Mouse (Mus musculus): ENCODE measurements around the gene Bhlhe23. TPM values are rescaled to one million over a fixed set of nuclear protein-coding genes. Genes with fewer than 3 reads are reported as not detected.
A peak's percentile ranks its signal among the peaks of the same experiment; 100 is the strongest.

Bhlhe23 gene
- total RNA-seq, 1 experiment: 0.18 TPM

DNA sequence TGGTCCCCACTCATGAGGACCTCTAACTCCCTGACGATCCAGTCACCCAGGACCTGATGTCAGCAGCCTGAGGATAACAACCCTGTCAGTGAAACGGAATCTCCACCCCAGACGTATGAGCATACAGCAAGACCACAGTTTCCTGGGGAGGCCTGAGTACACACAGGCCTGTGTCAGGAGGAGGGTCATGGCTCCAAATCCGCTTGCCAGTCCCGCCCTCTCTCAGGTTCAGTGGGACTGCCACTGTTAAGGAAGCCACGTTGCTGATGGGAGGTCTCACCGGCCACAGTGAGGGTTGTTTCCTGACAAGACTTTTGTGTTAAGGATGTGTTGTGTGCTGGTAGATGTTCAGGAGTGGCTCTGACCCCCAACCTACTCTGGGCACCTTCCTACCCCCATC lies 35.3 kb downstream of the Bhlhe23 start:
- TF ChIP-seq ZC3H11A (IDR thresholded peaks at IDR 0.05; ENCODE audit: borderline replicate concordance, low read depth, low read length) (no peak), HCFC1 (IDR thresholded peaks at IDR 0.05; ENCODE audit: borderline replicate concordance, insufficient read depth, low read length) (no peak), CHD2 (IDR thresholded peaks at IDR 0.05; ENCODE audit: low read depth, low read length) (no peak), MAFK (IDR thresholded peaks at IDR 0.05; ENCODE audit: insufficient read depth, low read depth, low read length) (no peak), ZNF384 (IDR thresholded peaks at IDR 0.05; ENCODE audit: low read depth, low read length) (no peak)
- no peak overlapping the region for H3K4me3 ChIP-seq (ENCODE audit: insufficient read depth in 1 of 2, low read depth in 1 of 2, low read length in 2 of 2, poor library complexity in 1 of 2, severe bottlenecking in 1 of 2)
- H3K36me3 ChIP-seq (ENCODE audit: control insufficient read depth, insufficient read depth, low read length, poor library complexity, severe bottlenecking): peaks cover 14% of the 10 kb centered on the region; the same call in 1 of the 2 replicates
- peak overlapping the region; percentile 95; the same call in 1 of the 2 replicates for H3K27ac ChIP-seq (ENCODE audit: insufficient read depth, low read depth, low read length, poor library complexity, severe bottlenecking)
- H3K9ac ChIP-seq (ENCODE audit: insufficient read depth, low read depth, low read length, poor library complexity, severe bottlenecking): no peak overlapping the region
- DNase-seq (ENCODE audit: low read depth, low spot score): no peak
- H3K9me3 ChIP-seq (ENCODE audit: control insufficient read depth, insufficient read depth, low read depth, low read length): no peaks in the 10 kb centered on the region
- in situ Hi-C loops (cut with MboI; ENCODE audit: low sequenced_read_pairs in 2 of 2, unreplicated experiment in 2 of 2): no loop called here
- peaks cover 8 to 33% of the 10 kb centered on the region in 2 experiments; a peak in 3 of 4 replicates for H3K4me1 ChIP-seq (ENCODE audit: control insufficient read depth in 2 of 2, insufficient read depth in 2 of 2, low read length in 2 of 2, poor library complexity in 1 of 2)

DNA sequence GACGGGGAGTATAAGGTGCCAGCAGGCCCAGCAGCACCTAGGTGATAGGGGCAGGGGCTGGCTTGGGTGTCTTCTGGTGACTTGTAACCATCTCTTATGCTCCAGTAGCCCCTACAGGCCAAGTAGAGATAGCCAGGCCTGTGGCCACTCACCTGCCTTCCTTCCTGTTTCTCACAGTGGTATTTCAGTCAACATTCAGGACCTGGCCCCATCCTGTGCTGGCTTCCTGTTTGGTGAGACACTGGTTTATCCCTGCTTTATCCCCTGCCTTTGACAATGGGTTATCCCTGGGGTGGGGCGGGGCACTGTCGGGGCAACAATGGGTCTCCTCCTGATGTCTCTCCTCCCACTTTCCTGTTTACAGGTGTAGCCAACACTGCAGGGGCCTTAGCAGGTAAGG lies 36.4 kb downstream of the Bhlhe23 start:
- H3K9ac ChIP-seq (ENCODE audit: insufficient read depth, low read depth, low read length, poor library complexity, severe bottlenecking): peak overlapping the region; percentile 9; the same call in 1 of the 2 replicates
- no peaks in the 10 kb centered on the region for H3K9me3 ChIP-seq (ENCODE audit: control insufficient read depth, insufficient read depth, low read depth, low read length)
- peak overlapping the region in 1 of 2 experiments; percentile 29; a peak in 1 of 4 replicates for H3K4me3 ChIP-seq (ENCODE audit: insufficient read depth in 1 of 2, low read depth in 1 of 2, low read length in 2 of 2, poor library complexity in 1 of 2, severe bottlenecking in 1 of 2)
- H3K27ac ChIP-seq (ENCODE audit: insufficient read depth, low read depth, low read length, poor library complexity, severe bottlenecking): peak overlapping the region; percentile 95
- peaks cover 20% of the 10 kb centered on the region; the same call in 1 of the 2 replicates for H3K36me3 ChIP-seq (ENCODE audit: control insufficient read depth, insufficient read depth, low read length, poor library complexity, severe bottlenecking)
- peaks cover 8 to 36% of the 10 kb centered on the region in 2 experiments; a peak in 3 of 4 replicates for H3K4me1 ChIP-seq (ENCODE audit: control insufficient read depth in 2 of 2, insufficient read depth in 2 of 2, low read length in 2 of 2, poor library complexity in 1 of 2)
- in situ Hi-C loops (cut with MboI; ENCODE audit: low sequenced_read_pairs in 2 of 2, unreplicated experiment in 2 of 2): no loop called here
- peak; percentile 85 for DNase-seq (ENCODE audit: low read depth, low spot score)
- TF ChIP-seq CHD2 (IDR thresholded peaks at IDR 0.05; ENCODE audit: low read depth, low read length) (no peak), MAFK (IDR thresholded peaks at IDR 0.05; ENCODE audit: insufficient read depth, low read depth, low read length) (no peak), HCFC1 (IDR thresholded peaks at IDR 0.05; ENCODE audit: borderline replicate concordance, insufficient read depth, low read length) (no peak), ZC3H11A (IDR thresholded peaks at IDR 0.05; ENCODE audit: borderline replicate concordance, low read depth, low read length) (no peak), ZNF384 (IDR thresholded peaks at IDR 0.05; ENCODE audit: low read depth, low read length) (no peak)

DNA sequence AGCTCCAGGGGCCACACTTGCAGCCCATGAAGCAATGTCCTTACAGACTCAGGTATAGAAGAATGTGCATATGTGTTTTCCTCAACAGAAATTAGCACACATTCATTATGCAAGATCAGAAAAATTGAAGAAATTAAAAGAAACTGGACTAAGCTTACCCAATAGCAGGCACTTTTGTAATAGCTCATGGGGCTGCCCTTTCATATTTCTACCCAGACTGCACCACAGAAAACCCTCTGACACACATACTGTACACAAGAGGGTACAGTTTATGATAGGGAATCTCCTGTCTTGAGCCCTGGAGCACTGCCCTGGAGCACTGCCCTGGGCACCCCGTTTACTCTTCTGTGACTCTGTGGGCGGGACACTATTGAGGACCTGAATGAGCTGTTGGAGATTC lies 38.7 kb downstream of the Bhlhe23 start:
- Histone ChIP-seq H3K4me1 (ENCODE audit: control insufficient read depth in 2 of 2, insufficient read depth in 2 of 2, low read length in 2 of 2, poor library complexity in 1 of 2) (peaks cover 8 to 42% of the 10 kb centered on the region in 2 experiments; a peak in 3 of 4 replicates), H3K27ac (ENCODE audit: insufficient read depth, low read depth, low read length, poor library complexity, severe bottlenecking) (no peak overlapping the region), H3K36me3 (ENCODE audit: control insufficient read depth, insufficient read depth, low read length, poor library complexity, severe bottlenecking) (peaks cover 31% of the 10 kb centered on the region; the same call in 1 of the 2 replicates), H3K9me3 (ENCODE audit: control insufficient read depth, insufficient read depth, low read depth, low read length) (no peaks in the 10 kb centered on the region), H3K9ac (ENCODE audit: insufficient read depth, low read depth, low read length, poor library complexity, severe bottlenecking) (no peak overlapping the region), H3K4me3 (ENCODE audit: insufficient read depth in 1 of 2, low read depth in 1 of 2, low read length in 2 of 2, poor library complexity in 1 of 2, severe bottlenecking in 1 of 2) (no peak overlapping the region)
- in situ Hi-C loops (cut with MboI; ENCODE audit: low sequenced_read_pairs in 2 of 2, unreplicated experiment in 2 of 2): no loop called here
- no peak for DNase-seq (ENCODE audit: low read depth, low spot score)
- TF ChIP-seq ZNF384 (IDR thresholded peaks at IDR 0.05; ENCODE audit: low read depth, low read length) (no peak), ZC3H11A (IDR thresholded peaks at IDR 0.05; ENCODE audit: borderline replicate concordance, low read depth, low read length) (no peak), HCFC1 (IDR thresholded peaks at IDR 0.05; ENCODE audit: borderline replicate concordance, insufficient read depth, low read length) (no peak), MAFK (IDR thresholded peaks at IDR 0.05; ENCODE audit: insufficient read depth, low read depth, low read length) (no peak), CHD2 (IDR thresholded peaks at IDR 0.05; ENCODE audit: low read depth, low read length) (no peak)

DNA sequence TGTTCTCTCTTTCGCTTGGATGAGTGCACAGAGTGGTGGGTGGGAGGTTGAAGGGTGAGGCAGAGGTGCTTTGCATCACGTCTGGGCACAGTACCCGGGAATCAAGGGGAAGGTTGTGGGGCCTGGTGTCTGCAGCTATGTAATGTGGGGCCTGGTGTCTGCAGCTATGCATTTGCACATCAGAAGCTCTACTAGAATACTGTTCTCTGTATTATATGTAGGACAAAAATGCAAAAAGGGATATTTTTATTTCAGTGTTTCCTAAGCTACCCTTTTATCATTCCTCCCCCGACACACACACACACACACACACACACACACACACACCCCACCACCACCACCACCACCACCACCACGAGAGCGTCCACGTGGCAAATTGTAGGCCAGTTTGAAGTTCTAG lies 41.5 kb downstream of the Bhlhe23 start:
- Histone ChIP-seq H3K36me3 (ENCODE audit: control insufficient read depth, insufficient read depth, low read length, poor library complexity, severe bottlenecking) (peaks cover 31% of the 10 kb centered on the region; the same call in 1 of the 2 replicates), H3K4me3 (ENCODE audit: insufficient read depth in 1 of 2, low read depth in 1 of 2, low read length in 2 of 2, poor library complexity in 1 of 2, severe bottlenecking in 1 of 2) (no peak overlapping the region), H3K4me1 (ENCODE audit: control insufficient read depth in 2 of 2, insufficient read depth in 2 of 2, low read length in 2 of 2, poor library complexity in 1 of 2) (peaks cover 11 to 36% of the 10 kb centered on the region in 2 experiments), H3K9me3 (ENCODE audit: control insufficient read depth, insufficient read depth, low read depth, low read length) (no peaks in the 10 kb centered on the region), H3K9ac (ENCODE audit: insufficient read depth, low read depth, low read length, poor library complexity, severe bottlenecking) (no peak overlapping the region), H3K27ac (ENCODE audit: insufficient read depth, low read depth, low read length, poor library complexity, severe bottlenecking) (no peak overlapping the region)
- in situ Hi-C loops (cut with MboI; ENCODE audit: low sequenced_read_pairs in 2 of 2, unreplicated experiment in 2 of 2): no loop called here
- no peak for TF ChIP-seq ZNF384 (IDR thresholded peaks at IDR 0.05; ENCODE audit: low read depth, low read length)
- TF ChIP-seq MAFK (IDR thresholded peaks at IDR 0.05; ENCODE audit: insufficient read depth, low read depth, low read length): no peak
- no peak for TF ChIP-seq HCFC1 (IDR thresholded peaks at IDR 0.05; ENCODE audit: borderline replicate concordance, insufficient read depth, low read length)
- no peak for TF ChIP-seq CHD2 (IDR thresholded peaks at IDR 0.05; ENCODE audit: low read depth, low read length)
- no peak for TF ChIP-seq ZC3H11A (IDR thresholded peaks at IDR 0.05; ENCODE audit: borderline replicate concordance, low read depth, low read length)
- no peak for DNase-seq (ENCODE audit: low read depth, low spot score)

Data from ES-E14 (cell line).